ENCODE assay signal across 14 mouse cellular contexts in the genomic region with DNA sequence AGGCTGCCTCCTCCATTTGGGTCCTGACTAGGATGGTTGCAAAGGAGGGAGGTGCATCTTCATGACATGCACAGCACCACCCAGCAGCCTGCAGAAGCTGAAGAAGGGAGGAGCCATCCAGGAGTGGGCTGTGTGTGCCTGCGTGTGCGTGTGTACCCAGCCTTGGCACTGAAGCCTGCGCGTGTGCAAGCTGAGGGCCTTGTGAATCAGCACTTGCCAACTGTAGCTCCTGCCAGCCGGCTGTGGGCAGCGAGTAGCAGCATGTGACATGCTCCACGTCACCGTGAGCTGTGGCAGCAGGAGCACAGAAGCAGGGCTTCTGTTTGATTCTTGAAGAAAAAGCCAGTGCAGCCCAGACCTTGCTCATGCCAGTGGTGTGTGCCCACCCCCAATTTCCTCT. TPM values are rescaled to one million over a fixed set of nuclear protein-coding genes. Genes with fewer than 3 reads are reported as not detected.
DNase-seq lines count a peak whose midpoint lies in the region; ATAC-seq and TF ChIP-seq lines count a peak whose summit lies in the region.
"Had no signal": no experiment of that assay in that cellular context is flagged by ENCODE, and none has a peak within 500 bp of the region (broad histone marks: within the 10 kb centered on the region; RNA-seq: fewer than 3 reads in every experiment).

No protein-coding gene starts in this region.

- no peaks in the 10 kb centered on the region for H3K4me1 ChIP-seq in forebrain, postnatal 0 days (ENCODE audit: insufficient read depth)
- peaks cover 8% of the 10 kb centered on the region; the same call in 1 of the 2 replicates for H3K4me1 ChIP-seq in forebrain, embryonic 12.5 days
- H3K4me1 ChIP-seq: embryonic facial prominence, embryonic 10.5 days had no signal

- no peak overlapping the region for H3K9ac ChIP-seq in forebrain, postnatal 0 days
- no peak overlapping the region for H3K9ac ChIP-seq in forebrain, embryonic 12.5 days
- H3K9ac ChIP-seq: liver, embryonic 14.5 days had no signal

- no peak overlapping the region for H3K27ac ChIP-seq in forebrain, postnatal 0 days (ENCODE audit: low read depth, low read length)
- no peak overlapping the region for H3K27ac ChIP-seq in forebrain, embryonic 12.5 days
- H3K27ac ChIP-seq: embryonic facial prominence, embryonic 10.5 days; kidney, postnatal 0 days; liver, embryonic 14.5 days; midbrain, embryonic 10.5 days had no signal

- H3K27me3 ChIP-seq in forebrain, postnatal 0 days (ENCODE audit: insufficient read depth, low read length) = no peaks in the 10 kb centered on the region
- H3K27me3 ChIP-seq in forebrain, embryonic 12.5 days = no peaks in the 10 kb centered on the region

- H3K9me3 ChIP-seq in forebrain, postnatal 0 days (ENCODE audit: low read length) = no peaks in the 10 kb centered on the region
- H3K9me3 ChIP-seq in forebrain, embryonic 12.5 days = no peaks in the 10 kb centered on the region
- H3K9me3 ChIP-seq: embryonic facial prominence, embryonic 10.5 days; midbrain, embryonic 10.5 days had no signal

- no peak overlapping the region for H3K4me2 ChIP-seq in forebrain, postnatal 0 days (ENCODE audit: low read depth)
- no peak overlapping the region for H3K4me2 ChIP-seq in forebrain, embryonic 12.5 days

- no peaks in the 10 kb centered on the region for H3K36me3 ChIP-seq in forebrain, postnatal 0 days (ENCODE audit: insufficient read depth)
- no peaks in the 10 kb centered on the region for H3K36me3 ChIP-seq in forebrain, embryonic 12.5 days (replicated peaks)
- H3K36me3 ChIP-seq: embryonic facial prominence, embryonic 10.5 days; midbrain, embryonic 10.5 days had no signal

- 51% methylated on average over 8 of the region's 8 CpGs for WGBS in forebrain, postnatal 0 days
- WGBS in forebrain, embryonic 12.5 days = 91% methylated on average over 8 of the region's 8 CpGs

- H3K4me3 ChIP-seq in forebrain, postnatal 0 days (ENCODE audit: low read depth, low read length) = no peak overlapping the region
- H3K4me3 ChIP-seq in forebrain, embryonic 12.5 days (replicated peaks) = no peak overlapping the region
- H3K4me3 ChIP-seq: embryonic facial prominence, embryonic 10.5 days; midbrain, embryonic 10.5 days had no signal

- TF ChIP-seq CTCF in forebrain, postnatal 0 days (IDR thresholded peaks at IDR 0.05; ENCODE audit: low read depth) = no peak

- peak; percentile 83 for ATAC-seq in forebrain, postnatal 0 days
- ATAC-seq in forebrain, embryonic 12.5 days (ENCODE audit: low FRiP score) = no peak
- peak; percentile 91 for ATAC-seq in frontal cortex, adult (ENCODE audit: low TSS enrichment)
- ATAC-seq: CD4-positive, CD25-positive, alpha-beta regulatory T cell, adult 4 months had no signal

- DNase-seq in forebrain, postnatal 0 days = peak; percentile 56
- DNase-seq in layer of hippocampus, postnatal 36 days = peak; percentile 77 to 84
- DNase-seq in right cerebral cortex, postnatal 25 days = peak; percentile 85
- DNase-seq in thymus, postnatal 10 days (ENCODE audit: low spot score in 2 of 2) = no peak
- DNase-seq in heart, adult 8-10 months (ENCODE audit: low spot score) = no peak
- DNase-seq in spleen, postnatal 4 days (ENCODE audit: low spot score in 2 of 2) = no peak

RNA-seq across cellular contexts. Expression of a gene that starts 54.8 kb away (rescaled TPM):
- 12.6 and 20.8 TPM in 2 replicates for total RNA-seq in forebrain, postnatal 0 days (2014; rRNA removed)
- 6.3 and 10.9 TPM in 2 replicates for polyA plus RNA-seq in forebrain, postnatal 0 days (2015; fragmentation: Nextera tagmentation; extraction: Ambion mirVana)
- 4.9 and 5.5 TPM in 2 replicates for polyA plus RNA-seq in forebrain, embryonic 12.5 days (2016; fragmentation: Nextera tagmentation; extraction: Ambion mirVana)
- 10 to 100 TPM; 33.0 TPM for total RNA-seq in layer of hippocampus, postnatal 36 days (2021)
- total RNA-seq in heart, adult 8-10 months (2022) = not detected
- total RNA-seq: gastrocnemius, adult 8-10 months had no signal
- polyA plus RNA-seq: CD4-positive, CD25-positive, alpha-beta regulatory T cell, adult 4 months had no signal

Comparison
In these comparisons a context has a peak if more than half of its experiments do, and no peak if none do; other contexts are left out.
1. DNase-seq: peak in forebrain, postnatal 0 days (single experiment), layer of hippocampus, postnatal 36 days (2 of 2) and right cerebral cortex, postnatal 25 days (single experiment); none in thymus, postnatal 10 days (0 of 2), heart, adult 8-10 months (single experiment) and spleen, postnatal 4 days (0 of 2).
2. RNA of a gene that starts 54.8 kb away (total RNA-seq): 33.0 TPM in layer of hippocampus, postnatal 36 days and 12.6 to 20.8 TPM in forebrain, postnatal 0 days; not detected in heart, adult 8-10 months; every median in the first group is over 10 times any median in the second.